Mouse (Mus musculus) liver, embryonic 12.5 days (tissue): ENCODE data around the gene Osbp2. TPM values are rescaled to one million over a fixed set of nuclear protein-coding genes. Genes with fewer than 3 reads are reported as not detected.
A peak's percentile ranks its signal among the peaks of the same experiment; 100 is the strongest.

Experiments
- ATAC-seq: fragments of 200-750 bp; cut with Nextera tagmentation; 2 replicates; pipeline ENCODE4 v1.8.0; 2017; ENCODE audit warnings: moderate number of reproducible peaks, mild to moderate bottlenecking, moderate library complexity
- H3K27ac ChIP-seq: fragments of 300-500 bp; sonication (generic); 2 replicates; pipeline ENCODE4 v1.5.1; 2016; ENCODE audit warnings: mild to moderate bottlenecking
- H3K27me3 ChIP-seq: fragments of 300-500 bp; sonication (generic); replicated peaks from 2 replicates; pipeline ENCODE4 v1.6.1; 2016; ENCODE audit warnings: mild to moderate bottlenecking, moderate library complexity
- H3K36me3 ChIP-seq: fragments of 300-500 bp; sonication (generic); 2 replicates; pipeline ENCODE4 v1.6.1; 2016; ENCODE audit warnings: mild to moderate bottlenecking, moderate library complexity
- H3K4me1 ChIP-seq: fragments of 300-500 bp; sonication (generic); 2 replicates; pipeline ENCODE4 v1.6.1; 2016
- H3K4me2 ChIP-seq: fragments of 300-500 bp; sonication (generic); 2 replicates; pipeline ENCODE4 v1.6.1; 2016; ENCODE audit warnings: mild to moderate bottlenecking, moderate library complexity
- H3K4me3 ChIP-seq: fragments of 300-500 bp; sonication (generic); 2 replicates; pipeline ENCODE4 v1.5.1; 2016; ENCODE audit warnings: mild to moderate bottlenecking, moderate library complexity
- H3K9ac ChIP-seq: fragments of 300-500 bp; sonication (generic); 2 replicates; pipeline ENCODE4 v1.6.1; 2016; ENCODE audit warnings: mild to moderate bottlenecking, moderate library complexity
- H3K9me3 ChIP-seq: fragments of 300-500 bp; sonication (generic); replicated peaks from 2 replicates; pipeline ENCODE4 v1.6.1; 2016; ENCODE audit warnings: mild to moderate bottlenecking, moderate library complexity
- WGBS: fragments of 180-500 bp; shearing (Covaris S2); methylation state at CpG from one replicate; pipeline ENCODE4 v1.1.7; 2016; ENCODE audit not compliant: insufficient replicate concordance; 5-methylcytosine and 5-hydroxymethylcytosine counted together
- polyA plus RNA-seq: library from polyadenylated mRNA; unstranded; fragments of >200 nt; fragmentation: Nextera tagmentation; extraction: Ambion mirVana; gene quantifications from 2 replicates; pipeline ENCODE4 v1.2.1, GENCODE M21; 2016

The Osbp2 gene
- polyA plus RNA-seq, 1 experiment from 2014 or later, result 0.15 TPM

DNA sequence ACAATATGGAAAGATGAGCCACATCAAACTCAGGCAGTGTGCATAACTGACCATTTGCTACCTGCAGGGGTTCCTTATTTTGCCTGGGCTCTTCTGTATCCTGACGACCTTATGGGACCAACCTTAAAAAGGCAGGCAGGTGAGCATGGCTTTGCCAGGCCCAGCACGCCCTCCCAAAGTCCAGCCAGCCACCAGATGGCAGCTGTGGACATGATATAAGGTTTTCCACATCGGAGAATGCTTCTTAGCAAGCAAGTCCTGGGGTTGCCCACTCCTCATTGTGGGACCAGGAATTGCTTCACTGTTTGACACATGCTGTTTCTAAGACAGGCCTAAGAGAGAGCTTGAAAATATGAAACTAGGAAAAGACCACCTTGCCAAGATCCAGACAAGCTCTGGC is 55.5 kb downstream of the Osbp2 start:
- Histone ChIP-seq H3K27ac (no peak overlapping the region), H3K4me1 (no peaks in the 10 kb centered on the region), H3K4me3 (no peak overlapping the region), H3K36me3 (no peaks in the 10 kb centered on the region), H3K4me2 (no peak overlapping the region), H3K9me3 (0 out of 2 replicates have a peak, but pooled peaks cover 4% of the 10 kb centered on the region), H3K9ac (no peak overlapping the region), H3K27me3 (no peaks in the 10 kb centered on the region)
- WGBS, result 19% methylated on average over 3 of the region's 3 CpGs
- ATAC-seq, result no peak

- H3K4me2 ChIP-seq, result no peak overlapping the region
- no peak overlapping the region for H3K9ac ChIP-seq
- no peaks in the 10 kb centered on the region for H3K27me3 ChIP-seq
- H3K9me3 ChIP-seq, result 0 out of 2 replicates have a peak, but pooled peaks cover 4% of the 10 kb centered on the region
- no peak for ATAC-seq
- 22% methylated on average over 3 of the region's 3 CpGs for WGBS
- no peak overlapping the region for H3K27ac ChIP-seq
- H3K4me3 ChIP-seq, result no peak overlapping the region
- no peaks in the 10 kb centered on the region for H3K4me1 ChIP-seq
- H3K36me3 ChIP-seq, result no peaks in the 10 kb centered on the region
These were observed 58.3 kb downstream of the Osbp2 start for GRCm38 (mm10) chr11:3805362-3805761.

DNA sequence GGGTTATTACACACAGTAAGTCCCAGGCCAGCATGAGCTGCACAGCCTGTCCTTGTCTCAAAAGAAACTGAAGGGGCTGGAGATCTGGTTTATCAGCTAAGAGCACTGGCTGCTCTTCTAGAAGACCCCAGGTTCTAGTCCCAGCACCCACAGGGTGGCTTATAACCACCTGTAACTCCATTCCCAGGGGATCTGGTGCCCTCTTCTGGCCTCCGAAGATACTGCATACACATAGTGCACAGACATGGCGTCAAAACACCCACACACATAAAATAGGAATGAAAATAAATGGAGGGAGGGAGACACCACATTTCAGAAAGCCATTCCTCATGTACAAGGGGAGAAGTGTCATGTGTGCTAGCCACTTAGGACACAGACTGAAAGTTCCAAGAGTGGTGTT is 59.1 kb downstream of the Osbp2 start:
- Histone ChIP-seq H3K4me1 (no peaks in the 10 kb centered on the region), H3K9ac (no peak overlapping the region), H3K27me3 (no peaks in the 10 kb centered on the region), H3K4me2 (no peak overlapping the region), H3K9me3 (0 out of 2 replicates have a peak, but pooled peaks cover 4% of the 10 kb centered on the region), H3K27ac (no peak overlapping the region), H3K36me3 (no peaks in the 10 kb centered on the region), H3K4me3 (no peak overlapping the region)
- no peak for ATAC-seq
- 83% methylated on average over 2 of the region's 2 CpGs for WGBS

- Histone ChIP-seq H3K9me3 (0 out of 2 replicates have a peak, but pooled peaks cover 4% of the 10 kb centered on the region), H3K9ac (no peak overlapping the region), H3K4me3 (no peak overlapping the region), H3K27me3 (no peaks in the 10 kb centered on the region), H3K4me1 (no peaks in the 10 kb centered on the region), H3K27ac (no peak overlapping the region), H3K4me2 (no peak overlapping the region), H3K36me3 (no peaks in the 10 kb centered on the region)
- WGBS, result 38% methylated on average over 1 of the region's 1 CpGs
- ATAC-seq, result no peak
These were observed 61.6 kb downstream of the Osbp2 start for GRCm38 (mm10) chr11:3802057-3802456.

- Histone ChIP-seq H3K27ac (no peak overlapping the region), H3K9me3 (no peaks in the 10 kb centered on the region), H3K27me3 (no peaks in the 10 kb centered on the region), H3K36me3 (no peaks in the 10 kb centered on the region), H3K4me2 (no peak overlapping the region), H3K4me1 (no peaks in the 10 kb centered on the region), H3K9ac (no peak overlapping the region), H3K4me3 (no peak overlapping the region)
- WGBS, result 63% methylated on average over 6 of the region's 6 CpGs
- ATAC-seq, result no peak
These were observed 66.0 kb downstream of the Osbp2 start for GRCm38 (mm10) chr11:3797631-3798215.

DNA sequence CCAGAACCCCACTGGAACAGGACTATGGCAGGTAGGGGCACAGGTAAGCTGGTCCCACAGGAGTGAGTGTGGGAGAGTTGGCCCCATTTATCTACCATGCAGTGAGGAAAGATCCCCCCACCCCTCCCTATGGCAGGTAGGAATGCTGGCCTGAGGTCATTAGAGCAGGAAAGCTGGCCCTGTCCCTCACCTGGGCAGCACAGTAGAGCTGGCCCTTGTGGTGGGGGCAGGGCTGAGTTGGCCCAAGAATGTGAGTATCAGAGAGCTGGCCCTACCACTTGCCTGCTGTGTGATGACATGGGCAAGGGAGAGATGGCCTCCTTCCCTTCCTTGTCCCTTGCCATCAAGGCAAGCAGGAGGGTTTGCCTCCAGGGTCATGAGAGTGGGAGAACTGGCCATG is 73.0 kb downstream of the Osbp2 start:
- no peak overlapping the region for H3K9ac ChIP-seq
- no peak for ATAC-seq
- H3K4me3 ChIP-seq, result no peak overlapping the region
- H3K36me3 ChIP-seq, result no peaks in the 10 kb centered on the region
- H3K27me3 ChIP-seq, result peaks cover 4% of the 10 kb centered on the region; the same call in 1 of the 2 replicates
- H3K27ac ChIP-seq, result no peak overlapping the region
- H3K9me3 ChIP-seq, result no peaks in the 10 kb centered on the region
- no peaks in the 10 kb centered on the region for H3K4me1 ChIP-seq
- no peak overlapping the region for H3K4me2 ChIP-seq

DNA sequence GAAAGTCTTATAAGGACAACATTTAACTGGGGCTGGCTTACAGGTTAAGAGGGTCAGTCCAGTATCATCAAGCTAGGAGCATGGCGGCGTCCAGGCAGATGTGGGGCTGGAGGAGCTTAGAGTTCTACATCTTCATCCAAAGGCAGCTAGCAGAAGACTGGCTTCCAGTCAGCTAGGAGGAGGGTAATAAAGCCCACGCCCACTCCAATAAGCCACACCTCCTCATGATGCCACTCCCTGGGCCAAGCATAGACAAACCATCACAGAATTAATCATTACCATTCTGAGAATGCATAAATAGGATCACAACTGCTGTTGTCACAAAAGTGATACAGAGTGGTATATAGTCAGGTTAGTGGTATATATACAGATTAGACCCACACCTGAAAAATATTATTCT is 73.8 kb downstream of the Osbp2 start:
- H3K27ac ChIP-seq, result no peak overlapping the region
- ATAC-seq, result no peak
- H3K9ac ChIP-seq, result no peak overlapping the region
- H3K4me3 ChIP-seq, result no peak overlapping the region
- no peak overlapping the region for H3K4me2 ChIP-seq
- H3K27me3 ChIP-seq, result peaks cover 4% of the 10 kb centered on the region; the same call in 1 of the 2 replicates
- no peaks in the 10 kb centered on the region for H3K9me3 ChIP-seq
- no peaks in the 10 kb centered on the region for H3K36me3 ChIP-seq
- 53% methylated on average over 3 of the region's 3 CpGs for WGBS
- no peaks in the 10 kb centered on the region for H3K4me1 ChIP-seq

DNA sequence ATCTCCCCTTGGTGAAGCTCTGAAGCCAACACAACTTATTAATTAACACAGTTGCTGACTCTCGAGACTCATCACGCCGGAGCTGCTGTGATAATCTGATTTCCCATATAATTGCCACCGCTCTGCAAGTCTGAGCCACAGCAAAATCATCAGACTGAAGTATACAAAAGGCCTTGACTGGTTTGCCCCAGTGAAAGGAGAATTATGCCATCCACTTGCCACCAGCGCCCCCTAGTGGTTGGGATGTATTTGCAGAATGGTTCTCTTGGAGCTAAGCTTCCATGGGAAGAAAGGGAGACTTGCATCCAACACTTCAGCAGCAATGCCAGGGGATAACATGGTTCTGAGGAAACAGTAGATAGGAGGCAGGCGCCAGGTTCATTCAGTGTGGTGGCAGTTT is 77.1 kb downstream of the Osbp2 start:
- 19% methylated on average over 6 of the region's 6 CpGs for whole genome bisulfite sequencing
- no peak overlapping the region for H3K9ac ChIP-seq
- H3K4me1 ChIP-seq, result no peaks in the 10 kb centered on the region
- no peak overlapping the region for H3K4me3 ChIP-seq
- H3K4me2 ChIP-seq, result no peak overlapping the region
- no peaks in the 10 kb centered on the region for H3K9me3 ChIP-seq
- H3K27me3 ChIP-seq, result peaks cover 4% of the 10 kb centered on the region; the same call in 1 of the 2 replicates
- ATAC-seq, result no peak
- no peak overlapping the region for H3K27ac ChIP-seq
- no peaks in the 10 kb centered on the region for H3K36me3 ChIP-seq

- H3K27ac ChIP-seq, result no peak overlapping the region
- peaks cover 8% of the 10 kb centered on the region for H3K4me1 ChIP-seq
- no peak for ATAC-seq
- no peaks in the 10 kb centered on the region for H3K9me3 ChIP-seq
- H3K36me3 ChIP-seq, result no peaks in the 10 kb centered on the region
- H3K27me3 ChIP-seq, result peaks cover 53% of the 10 kb centered on the region
- no peak overlapping the region for H3K4me2 ChIP-seq
- 26% methylated on average over 4 of the region's 4 CpGs for WGBS
- no peak overlapping the region for H3K4me3 ChIP-seq
- H3K9ac ChIP-seq, result no peak overlapping the region
These were observed 88.4 kb downstream of the Osbp2 start for GRCm38 (mm10) chr11:3775263-3775644.

GRCm38 (mm10) chr11:3774463-3775262 is 89.0 kb downstream of the Osbp2 start:
- no peak for ATAC-seq
- Histone ChIP-seq H3K4me2 (peak overlapping the region; percentile 53), H3K9me3 (no peaks in the 10 kb centered on the region), H3K4me1 (peaks cover 8% of the 10 kb centered on the region), H3K27me3 (peaks cover 53% of the 10 kb centered on the region), H3K27ac (no peak overlapping the region), H3K9ac (no peak overlapping the region), H3K36me3 (no peaks in the 10 kb centered on the region), H3K4me3 (peak overlapping the region; percentile 32)
- 3% methylated on average over 56 of the region's 56 CpGs for WGBS

- no peaks in the 10 kb centered on the region for H3K9me3 ChIP-seq
- peaks cover 53% of the 10 kb centered on the region for H3K27me3 ChIP-seq
- WGBS, result 35% methylated on average over 6 of the region's 6 CpGs
- peak overlapping the region; percentile 32 for H3K4me3 ChIP-seq
- H3K4me2 ChIP-seq, result peak overlapping the region; percentile 53
- no peak for ATAC-seq
- no peaks in the 10 kb centered on the region for H3K36me3 ChIP-seq
- H3K4me1 ChIP-seq, result peaks cover 8% of the 10 kb centered on the region
- H3K9ac ChIP-seq, result no peak overlapping the region
- H3K27ac ChIP-seq, result no peak overlapping the region
These were observed 89.8 kb downstream of the Osbp2 start for GRCm38 (mm10) chr11:3773782-3774462.

GRCm38 (mm10) chr11:3773136-3773535 is 90.6 kb downstream of the Osbp2 start:
- H3K27me3 ChIP-seq, result peaks cover 53% of the 10 kb centered on the region

More at GRCm38 (mm10) chr11:3773136-3773535, 90.6 kb downstream of the Osbp2 start:
- H3K27ac ChIP-seq, result no peak overlapping the region
- 58% methylated on average over 8 of the region's 8 CpGs for WGBS
- H3K9me3 ChIP-seq, result no peaks in the 10 kb centered on the region
- no peak overlapping the region for H3K9ac ChIP-seq
- H3K36me3 ChIP-seq, result no peaks in the 10 kb centered on the region
- no peak overlapping the region for H3K4me2 ChIP-seq
- no peak for ATAC-seq
- H3K4me1 ChIP-seq, result peaks cover 8% of the 10 kb centered on the region
- H3K4me3 ChIP-seq, result no peak overlapping the region
